9 mouse cellular contexts compared by ENCODE assay signal in the genomic region with DNA sequence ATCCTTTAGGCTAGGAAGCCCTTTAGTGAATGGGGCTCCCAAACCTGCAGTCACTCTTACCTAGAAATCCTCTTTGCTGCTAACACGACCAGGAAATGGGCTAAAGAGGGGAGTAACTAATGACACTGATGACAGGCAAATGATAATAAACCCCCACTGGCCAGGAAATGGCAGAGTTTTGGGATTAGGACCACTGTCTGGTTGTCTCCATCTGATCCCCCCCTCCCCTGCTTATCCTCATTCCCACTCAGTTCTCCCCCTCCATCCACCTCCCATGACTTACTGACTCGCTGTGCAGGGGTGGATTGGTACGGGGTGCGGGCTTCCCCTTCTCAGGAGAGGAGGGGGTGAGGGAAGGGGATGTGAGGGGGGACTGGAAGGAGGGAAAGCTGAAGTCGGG. TPM values are rescaled to one million over a fixed set of nuclear protein-coding genes. Genes with fewer than 3 reads are reported as not detected.
A peak's percentile ranks its signal among the peaks of the same experiment; 100 is the strongest.
DNase-seq lines count a peak whose midpoint lies in the region; ATAC-seq and TF ChIP-seq lines count a peak whose summit lies in the region.
"Had no signal": no experiment of that assay in that cellular context is flagged by ENCODE, and none has a peak within 500 bp of the region (broad histone marks: within the 10 kb centered on the region; RNA-seq: fewer than 3 reads in every experiment).

No protein-coding gene starts in this region.

- no peak for ATAC-seq in liver, embryonic 11.5 days (replicated peaks; ENCODE audit: low FRiP score)
- no peak for ATAC-seq in hindbrain, embryonic 13.5 days (ENCODE audit: low FRiP score)
- no peak for ATAC-seq in liver, postnatal 0 days
- ATAC-seq in erythroid progenitor cell, adult 5-6 weeks (replicated peaks; ENCODE audit: low FRiP score, poor library complexity, severe bottlenecking), result no peak

- peak overlapping the region; percentile 96 for H3K27ac ChIP-seq in liver, embryonic 11.5 days (ENCODE audit: low read depth, low read length)
- H3K27ac ChIP-seq in brown adipose tissue, adult 24 weeks (replicated peaks; ENCODE audit: low read depth, low read length), result peak overlapping the region; percentile 81
- H3K27ac ChIP-seq in hindbrain, embryonic 13.5 days, result no peak overlapping the region
- H3K27ac ChIP-seq in liver, postnatal 0 days (ENCODE audit: low read depth), result peak overlapping the region; percentile 97

- no peak for TF ChIP-seq EP300 in liver, postnatal 0 days (IDR thresholded peaks at IDR 0.05; ENCODE audit: low read depth)

- no peaks in the 10 kb centered on the region; the same call in 1 of the 2 replicates for H3K27me3 ChIP-seq in liver, embryonic 11.5 days (replicated peaks; ENCODE audit: control insufficient read depth, insufficient read depth, low read length)
- H3K27me3 ChIP-seq in hindbrain, embryonic 13.5 days, result peaks cover 78% of the 10 kb centered on the region
- no peaks in the 10 kb centered on the region for H3K27me3 ChIP-seq in liver, postnatal 0 days (ENCODE audit: insufficient read depth, low read length)

- peaks cover 29% of the 10 kb centered on the region for H3K4me1 ChIP-seq in liver, embryonic 11.5 days (replicated peaks; ENCODE audit: control insufficient read depth, insufficient read depth, low read length)
- H3K4me1 ChIP-seq in brown adipose tissue, adult 24 weeks (ENCODE audit: control insufficient read depth, insufficient read depth, insufficient read length, low read length), result 0 out of 2 replicates have a peak, but pooled peaks cover 4% of the 10 kb centered on the region
- H3K4me1 ChIP-seq in hindbrain, embryonic 13.5 days (replicated peaks), result peaks cover 38% of the 10 kb centered on the region
- H3K4me1 ChIP-seq in liver, postnatal 0 days (ENCODE audit: insufficient read depth), result peaks cover 18% of the 10 kb centered on the region

- TF ChIP-seq CTCF in liver, postnatal 0 days (IDR thresholded peaks at IDR 0.05; ENCODE audit: low read depth), result no peak

- WGBS in liver, embryonic 11.5 days, result 25% methylated on average over 5 of the region's 5 CpGs
- 31% methylated on average over 5 of the region's 5 CpGs for WGBS in hindbrain, embryonic 13.5 days
- WGBS in liver, postnatal 0 days (ENCODE audit: insufficient replicate concordance), result 34% methylated on average over 5 of the region's 5 CpGs

- H3K4me3 ChIP-seq in liver, embryonic 11.5 days (ENCODE audit: low read depth, low read length), result peak overlapping the region; percentile 80
- H3K4me3 ChIP-seq in brown adipose tissue, adult 24 weeks (ENCODE audit: insufficient read depth, low read depth, low read length), result peak overlapping the region; percentile 87
- peak overlapping the region; percentile 42; the same call in 1 of the 2 replicates for H3K4me3 ChIP-seq in hindbrain, embryonic 13.5 days
- H3K4me3 ChIP-seq in liver, postnatal 0 days (ENCODE audit: low read depth, low read length), result peak overlapping the region; percentile 86

- peaks cover 8% of the 10 kb centered on the region; the same call in 1 of the 2 replicates for H3K36me3 ChIP-seq in liver, embryonic 11.5 days (ENCODE audit: control insufficient read depth, insufficient read depth, low read length)
- H3K36me3 ChIP-seq in hindbrain, embryonic 13.5 days, result no peaks in the 10 kb centered on the region
- peaks cover 14% of the 10 kb centered on the region for H3K36me3 ChIP-seq in liver, postnatal 0 days (replicated peaks; ENCODE audit: insufficient read depth, low read length)

- DNase-seq in liver, embryonic 11.5 days (ENCODE audit: low spot score), result peak; percentile 59
- DNase-seq in liver, result no peak
- no peak for DNase-seq in liver, postnatal 0 days
- DNase-seq in cerebellum, adult 11-12 months, result no peak
- DNase-seq: kidney, postnatal 10 days had no signal

- H3K9ac ChIP-seq in liver, embryonic 11.5 days (ENCODE audit: low read depth, low read length), result peak overlapping the region; percentile 86
- H3K9ac ChIP-seq in hindbrain, embryonic 13.5 days, result no peak overlapping the region; the same call in 1 of the 2 replicates
- H3K9ac ChIP-seq in liver, postnatal 0 days (replicated peaks), result no peak overlapping the region; the same call in 1 of the 2 replicates

- H3K9me3 ChIP-seq in liver, embryonic 11.5 days (ENCODE audit: control insufficient read depth, low read length), result no peaks in the 10 kb centered on the region
- H3K9me3 ChIP-seq in hindbrain, embryonic 13.5 days, result no peaks in the 10 kb centered on the region
- H3K9me3 ChIP-seq in liver, postnatal 0 days (ENCODE audit: low read length), result no peaks in the 10 kb centered on the region

- H3K4me2 ChIP-seq in liver, embryonic 11.5 days, result peak overlapping the region; percentile 97
- peak overlapping the region; percentile 59; the same call in 1 of the 2 replicates for H3K4me2 ChIP-seq in hindbrain, embryonic 13.5 days
- H3K4me2 ChIP-seq in liver, postnatal 0 days (ENCODE audit: low read depth, low read length), result peak overlapping the region; percentile 93

RNA-seq across cellular contexts. Expression of gene Tgfb1, which starts 3.2 kb away (rescaled TPM):
- 14.4 and 16.4 TPM in 2 replicates for polyA plus RNA-seq in liver, embryonic 11.5 days (2014; fragmentation: Nextera tagmentation; extraction: Ambion mirVana)
- 11.7 and 13.2 TPM in 2 replicates for polyA plus RNA-seq in brown adipose tissue, adult 24 weeks (2012; ENCODE audit: insufficient read depth, insufficient read length, missing spikeins)
- 0.85 and 1.2 TPM in 2 replicates for polyA plus RNA-seq in hindbrain, embryonic 13.5 days (2015; fragmentation: Nextera tagmentation; extraction: Ambion mirVana)
- polyA plus RNA-seq in liver, postnatal 0 days (2015; fragmentation: Nextera tagmentation; extraction: Ambion mirVana), result 5.1 and 6.1 TPM in 2 replicates
- 72.4 and 95.2 TPM in 2 replicates for total RNA-seq in erythroid progenitor cell, adult 5-6 weeks (2015; ENCODE audit: low replicate concordance)
- 15.0 and 19.8 TPM in 2 replicates for total RNA-seq in erythroid progenitor cell, adult 5-6 weeks (2017; ENCODE audit: low replicate concordance)

RNA-seq across cellular contexts. Expression of gene B9d2, which starts 9.5 kb away (rescaled TPM):
- 38.2 and 40.9 TPM in 2 replicates for polyA plus RNA-seq in liver, embryonic 11.5 days (2014; fragmentation: Nextera tagmentation; extraction: Ambion mirVana)
- polyA plus RNA-seq in brown adipose tissue, adult 24 weeks (2012; ENCODE audit: insufficient read depth, insufficient read length, missing spikeins), result 8.8 and 10.9 TPM in 2 replicates
- polyA plus RNA-seq in hindbrain, embryonic 13.5 days (2015; fragmentation: Nextera tagmentation; extraction: Ambion mirVana), result 40.0 and 41.5 TPM in 2 replicates
- polyA plus RNA-seq in liver, postnatal 0 days (2015; fragmentation: Nextera tagmentation; extraction: Ambion mirVana), result 15.0 and 16.0 TPM in 2 replicates
- total RNA-seq in erythroid progenitor cell, adult 5-6 weeks (2015; ENCODE audit: low replicate concordance), result 8.4 and 8.6 TPM in 2 replicates
- 2.1 and 10.1 TPM in 2 replicates for total RNA-seq in erythroid progenitor cell, adult 5-6 weeks (2017; ENCODE audit: low replicate concordance)

RNA-seq across cellular contexts. Expression of gene Tmem91, which starts 15.1 kb away (rescaled TPM):
- 2.5 and 3.3 TPM in 2 replicates for polyA plus RNA-seq in liver, embryonic 11.5 days (2014; fragmentation: Nextera tagmentation; extraction: Ambion mirVana)
- polyA plus RNA-seq in brown adipose tissue, adult 24 weeks (2012; ENCODE audit: insufficient read depth, insufficient read length, missing spikeins), result not detected in 2 replicates
- 15.6 and 16.3 TPM in 2 replicates for polyA plus RNA-seq in hindbrain, embryonic 13.5 days (2015; fragmentation: Nextera tagmentation; extraction: Ambion mirVana)
- 0.58 and 0.76 TPM in 2 replicates for polyA plus RNA-seq in liver, postnatal 0 days (2015; fragmentation: Nextera tagmentation; extraction: Ambion mirVana)
- total RNA-seq in erythroid progenitor cell, adult 5-6 weeks (2015; ENCODE audit: low replicate concordance), result not detected in 2 replicates
- total RNA-seq in erythroid progenitor cell, adult 5-6 weeks (2017; ENCODE audit: low replicate concordance), result 4.2 TPM in 1 of 2 replicates, not detected in the other
- total RNA-seq: liver, adult 2 months had no signal
- polyA plus RNA-seq: liver, adult 2 months had no signal

RNA-seq across cellular contexts. Expression of gene Ccdc97, which starts 28.8 kb away (rescaled TPM):
- 33.2 and 33.9 TPM in 2 replicates for polyA plus RNA-seq in liver, embryonic 11.5 days (2014; fragmentation: Nextera tagmentation; extraction: Ambion mirVana)
- polyA plus RNA-seq in brown adipose tissue, adult 24 weeks (2012; ENCODE audit: insufficient read depth, insufficient read length, missing spikeins), result 16.9 and 17.0 TPM in 2 replicates
- 33.1 and 33.8 TPM in 2 replicates for polyA plus RNA-seq in hindbrain, embryonic 13.5 days (2015; fragmentation: Nextera tagmentation; extraction: Ambion mirVana)
- polyA plus RNA-seq in liver, postnatal 0 days (2015; fragmentation: Nextera tagmentation; extraction: Ambion mirVana), result 6.7 and 6.8 TPM in 2 replicates
- 28.1 and 29.9 TPM in 2 replicates for total RNA-seq in erythroid progenitor cell, adult 5-6 weeks (2015; ENCODE audit: low replicate concordance)
- 13.9 and 34.8 TPM in 2 replicates for total RNA-seq in erythroid progenitor cell, adult 5-6 weeks (2017; ENCODE audit: low replicate concordance)

RNA-seq across cellular contexts. Expression of gene Exosc5, which starts 31.1 kb away (rescaled TPM):
- polyA plus RNA-seq in liver, embryonic 11.5 days (2014; fragmentation: Nextera tagmentation; extraction: Ambion mirVana), result 125 and 139 TPM in 2 replicates
- polyA plus RNA-seq in brown adipose tissue, adult 24 weeks (2012; ENCODE audit: insufficient read depth, insufficient read length, missing spikeins), result 38.1 and 39.7 TPM in 2 replicates
- 44.7 and 47.1 TPM in 2 replicates for polyA plus RNA-seq in hindbrain, embryonic 13.5 days (2015; fragmentation: Nextera tagmentation; extraction: Ambion mirVana)
- 44.5 and 49.2 TPM in 2 replicates for polyA plus RNA-seq in liver, postnatal 0 days (2015; fragmentation: Nextera tagmentation; extraction: Ambion mirVana)
- 16.2 and 23.1 TPM in 2 replicates for total RNA-seq in erythroid progenitor cell, adult 5-6 weeks (2015; ENCODE audit: low replicate concordance)
- 4.9 and 11.7 TPM in 2 replicates for total RNA-seq in erythroid progenitor cell, adult 5-6 weeks (2017; ENCODE audit: low replicate concordance)
